ENCODE assay signal across 8 mouse cellular contexts in the genomic region with DNA sequence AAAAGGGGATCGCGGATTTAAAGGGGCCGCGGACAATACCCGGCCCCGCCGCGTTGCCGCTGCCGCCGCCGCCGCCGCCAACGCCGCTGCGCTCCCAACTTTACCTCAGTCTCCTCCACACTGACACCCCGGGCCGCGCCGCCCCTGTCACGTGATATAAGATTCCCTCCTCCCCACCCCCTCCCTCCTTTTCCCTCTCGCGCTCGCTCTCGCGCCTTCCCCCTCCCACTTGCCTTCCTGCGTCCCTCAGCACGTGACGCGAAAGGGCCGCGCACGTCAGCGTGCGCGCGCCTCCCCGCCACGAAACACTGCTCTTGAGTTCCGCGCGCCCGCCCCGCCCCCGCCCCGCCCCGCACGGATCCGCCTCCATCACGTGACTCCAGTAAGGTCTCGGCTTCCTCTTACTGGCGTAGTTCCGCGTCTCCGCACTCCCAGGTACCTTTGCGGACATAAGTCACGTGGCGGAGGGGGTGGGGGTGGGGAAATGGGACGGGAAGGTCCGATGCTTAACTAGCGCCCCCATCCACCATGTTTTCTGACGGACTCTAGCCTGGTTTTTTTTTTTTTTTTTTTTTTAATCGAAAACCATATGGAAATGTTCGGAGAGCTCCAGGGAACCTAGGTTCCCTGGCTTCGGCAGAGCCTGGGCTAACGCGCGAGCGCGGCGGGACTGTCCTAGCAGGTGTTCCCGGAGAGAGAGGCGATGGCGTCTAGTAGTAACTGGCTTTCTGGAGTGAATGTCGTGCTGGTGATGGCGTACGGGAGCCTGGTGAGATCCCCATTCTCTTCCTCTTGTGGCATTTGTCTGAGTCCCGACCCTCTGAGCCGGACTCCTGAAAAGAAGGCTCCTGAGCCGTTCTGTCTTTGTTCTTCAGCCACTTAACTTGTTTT. TPM values are rescaled to one million over a fixed set of nuclear protein-coding genes. Genes with fewer than 3 reads are reported as not detected.
DNase-seq lines count a peak whose midpoint lies in the region; ATAC-seq and TF ChIP-seq lines count a peak whose summit lies in the region.

A gene (minus strand): TSS at position 278 of the 891 bp plus-strand sequence.

- whole genome bisulfite sequencing in forebrain, embryonic 12.5 days = under 1% methylated on average over 76 of the region's 81 CpGs
- WGBS in heart, postnatal 0 days = under 1% methylated on average over 67 of the region's 81 CpGs
- 0% methylated on average over 72 of the region's 81 CpGs for WGBS in liver, embryonic 16.5 days (ENCODE audit: insufficient replicate concordance)
- WGBS in neural tube, embryonic 13.5 days = under 1% methylated on average over 63 of the region's 81 CpGs

- peak within 1 kb of the TSS; percentile 94 for H3K27ac ChIP-seq in forebrain, embryonic 12.5 days
- peak within 1 kb of the TSS; percentile 94 for H3K27ac ChIP-seq in heart, postnatal 0 days (ENCODE audit: low read depth)
- H3K27ac ChIP-seq in liver, embryonic 16.5 days (ENCODE audit: low read length) = peak within 1 kb of the TSS; percentile 96
- H3K27ac ChIP-seq in neural tube, embryonic 13.5 days (replicated peaks) = peak within 1 kb of the TSS; percentile 95
- H3K27ac ChIP-seq in testis, adult 2 months (ENCODE audit: control insufficient read depth, insufficient read depth, low read depth, low read length) = peak within 1 kb of the TSS; percentile 98

- peak; percentile 97 for DNase-seq in c-Kit-positive CD71-positive TER-119-positive erythroid progenitor cells, embryonic 14.5 days (ENCODE audit: low spot score)
- DNase-seq in heart, postnatal 0 days (ENCODE audit: low spot score) = peak; percentile 98
- DNase-seq in kidney, postnatal 4 days = peak; percentile 96 to 98

- peaks cover 36% of the 10 kb centered on the region for H3K4me1 ChIP-seq in E14TG2a.4 (replicated peaks; ENCODE audit: low read depth, low read length)
- H3K4me1 ChIP-seq in forebrain, embryonic 12.5 days = peaks cover 32% of the 10 kb centered on the region
- peaks cover 18% of the 10 kb centered on the region for H3K4me1 ChIP-seq in heart, postnatal 0 days (ENCODE audit: control insufficient read depth, insufficient read depth)
- H3K4me1 ChIP-seq in liver, embryonic 16.5 days (ENCODE audit: control insufficient read depth, low read depth, low read length) = peaks cover 14% of the 10 kb centered on the region
- H3K4me1 ChIP-seq in neural tube, embryonic 13.5 days (replicated peaks) = peaks cover 46% of the 10 kb centered on the region
- no peaks in the 10 kb centered on the region for H3K4me1 ChIP-seq in testis, adult 2 months (ENCODE audit: control insufficient read depth, insufficient read depth, low read length)

- TF ChIP-seq EP300 in heart, postnatal 0 days (IDR thresholded peaks at IDR 0.05; ENCODE audit: low read depth) = no peak; the same call in none of the 2 replicates

- H3K9me3 ChIP-seq in E14TG2a.4 (ENCODE audit: low read length) = no peaks in the 10 kb centered on the region
- H3K9me3 ChIP-seq in forebrain, embryonic 12.5 days = no peaks in the 10 kb centered on the region
- no peaks in the 10 kb centered on the region for H3K9me3 ChIP-seq in heart, postnatal 0 days (replicated peaks; ENCODE audit: control insufficient read depth, low read length)
- H3K9me3 ChIP-seq in liver, embryonic 16.5 days (replicated peaks; ENCODE audit: control insufficient read depth, low read length) = no peaks in the 10 kb centered on the region
- no peaks in the 10 kb centered on the region for H3K9me3 ChIP-seq in neural tube, embryonic 13.5 days

- H3K9ac ChIP-seq in forebrain, embryonic 12.5 days = peak within 1 kb of the TSS; percentile 96
- peak within 1 kb of the TSS; percentile 98 for H3K9ac ChIP-seq in heart, postnatal 0 days (replicated peaks; ENCODE audit: low read depth, low read length)
- peak within 1 kb of the TSS; percentile 97 for H3K9ac ChIP-seq in liver, embryonic 16.5 days (ENCODE audit: low read depth, low read length)
- H3K9ac ChIP-seq in neural tube, embryonic 13.5 days = peak within 1 kb of the TSS; percentile 99

- peaks cover 51% of the 10 kb centered on the region for H3K36me3 ChIP-seq in E14TG2a.4 (ENCODE audit: insufficient read depth, low read length)
- peaks cover 27% of the 10 kb centered on the region for H3K36me3 ChIP-seq in forebrain, embryonic 12.5 days (replicated peaks)
- H3K36me3 ChIP-seq in heart, postnatal 0 days (replicated peaks; ENCODE audit: control insufficient read depth, insufficient read depth, low read length) = peaks cover 28% of the 10 kb centered on the region
- H3K36me3 ChIP-seq in liver, embryonic 16.5 days (ENCODE audit: control insufficient read depth, insufficient read depth) = peaks cover 8% of the 10 kb centered on the region
- peaks cover 28% of the 10 kb centered on the region for H3K36me3 ChIP-seq in neural tube, embryonic 13.5 days
- H3K36me3 ChIP-seq in testis, adult 2 months (ENCODE audit: control insufficient read depth, insufficient read depth, low read length) = no peaks in the 10 kb centered on the region; the same call in 1 of the 2 replicates

- H3K27me3 ChIP-seq in E14TG2a.4 (ENCODE audit: insufficient read depth, low read length) = no peaks in the 10 kb centered on the region
- no peaks in the 10 kb centered on the region for H3K27me3 ChIP-seq in forebrain, embryonic 12.5 days
- no peaks in the 10 kb centered on the region for H3K27me3 ChIP-seq in heart, postnatal 0 days (ENCODE audit: control insufficient read depth, insufficient read depth, low read length)
- H3K27me3 ChIP-seq in liver, embryonic 16.5 days (ENCODE audit: control insufficient read depth, insufficient read depth, low read depth, low read length) = no peaks in the 10 kb centered on the region
- H3K27me3 ChIP-seq in neural tube, embryonic 13.5 days = no peaks in the 10 kb centered on the region
- H3K27me3 ChIP-seq in testis, adult 2 months (ENCODE audit: control insufficient read depth, insufficient read depth, low read length) = no peaks in the 10 kb centered on the region

- H3K4me2 ChIP-seq in forebrain, embryonic 12.5 days = peak within 1 kb of the TSS; percentile 67
- H3K4me2 ChIP-seq in heart, postnatal 0 days (ENCODE audit: low read depth, low read length) = peak within 1 kb of the TSS; percentile 77
- peak within 1 kb of the TSS; percentile 88 for H3K4me2 ChIP-seq in liver, embryonic 16.5 days (ENCODE audit: low read depth, low read length)
- H3K4me2 ChIP-seq in neural tube, embryonic 13.5 days = peak within 1 kb of the TSS; percentile 85

- peak within 1 kb of the TSS; percentile 96 for H3K4me3 ChIP-seq in E14TG2a.4 (replicated peaks; ENCODE audit: low read length)
- peak within 1 kb of the TSS; percentile 77 for H3K4me3 ChIP-seq in forebrain, embryonic 12.5 days (replicated peaks)
- peak within 1 kb of the TSS; percentile 89 for H3K4me3 ChIP-seq in heart, postnatal 0 days (ENCODE audit: low read depth, low read length)
- peak within 1 kb of the TSS; percentile 95 for H3K4me3 ChIP-seq in liver, embryonic 16.5 days (ENCODE audit: low read depth, low read length)
- peak within 1 kb of the TSS; percentile 89 for H3K4me3 ChIP-seq in neural tube, embryonic 13.5 days
- peak within 1 kb of the TSS; percentile 99 for H3K4me3 ChIP-seq in testis, adult 2 months (ENCODE audit: control insufficient read depth, low read depth, low read length)

- ATAC-seq in forebrain, embryonic 12.5 days (ENCODE audit: low FRiP score) = peak; percentile 96
- ATAC-seq in heart, postnatal 0 days (ENCODE audit: insufficient read depth, low read depth) = peak; percentile 92
- ATAC-seq in liver, embryonic 16.5 days (ENCODE audit: low read depth) = peak; percentile 91
- ATAC-seq in neural tube, embryonic 13.5 days (ENCODE audit: low read depth) = peak; percentile 96

- peak; percentile 79 for TF ChIP-seq POLR2A in testis, adult 2 months (IDR thresholded peaks at IDR 0.05; ENCODE audit: control insufficient read depth, low read depth, low read length)

- no peak for TF ChIP-seq CTCF in E14TG2a.4 (conservative IDR thresholded peaks at IDR 0.05; ENCODE audit: low read length)
- peak; percentile 3; the same call in 1 of the 2 replicates for TF ChIP-seq CTCF in heart, postnatal 0 days (IDR thresholded peaks at IDR 0.05; ENCODE audit: low read depth)
- no peak for TF ChIP-seq CTCF in testis, adult 2 months (IDR thresholded peaks at IDR 0.05; ENCODE audit: control insufficient read depth, insufficient read depth, insufficient replicate concordance, low read depth, low read length)

RNA-seq across cellular contexts. Expression of the gene that starts here (rescaled TPM):
- polyA plus RNA-seq in forebrain, embryonic 12.5 days (2016; fragmentation: Nextera tagmentation; extraction: Ambion mirVana) = 205 and 225 TPM in 2 replicates
- total RNA-seq in heart, postnatal 0 days (2014; rRNA removed; ENCODE audit: low replicate concordance) = 64.2 and 69.7 TPM in 2 replicates
- polyA plus RNA-seq in heart, postnatal 0 days (2015; fragmentation: Nextera tagmentation; extraction: Ambion mirVana) = 88.9 and 92.0 TPM in 2 replicates
- polyA plus RNA-seq in liver, embryonic 16.5 days (2015; fragmentation: Nextera tagmentation; extraction: Ambion mirVana) = 57.4 and 64.4 TPM in 2 replicates
- 148 and 170 TPM in 2 replicates for polyA plus RNA-seq in neural tube, embryonic 13.5 days (2015; fragmentation: Nextera tagmentation; extraction: Ambion mirVana)
- polyA plus RNA-seq in testis, adult 2 months (2012; rRNA removed) = 200 and 234 TPM in 2 replicates

Comparison
In these comparisons a context has a peak if more than half of its experiments do, and no peak if none do; other contexts are left out.
1. Peak in every context shown above with its lines: DNase-seq, ATAC-seq, H3K4me3 ChIP-seq and H3K27ac ChIP-seq.